Mouse (Mus musculus): Measurements from ENCODE around the gene Nrap. TPM values are rescaled to one million over a fixed set of nuclear protein-coding genes. Genes with fewer than 3 reads are reported as not detected.

The Nrap gene
- polyA plus RNA-seq, 1 experiment from 2014 or later, result 0.65 TPM

DNA sequence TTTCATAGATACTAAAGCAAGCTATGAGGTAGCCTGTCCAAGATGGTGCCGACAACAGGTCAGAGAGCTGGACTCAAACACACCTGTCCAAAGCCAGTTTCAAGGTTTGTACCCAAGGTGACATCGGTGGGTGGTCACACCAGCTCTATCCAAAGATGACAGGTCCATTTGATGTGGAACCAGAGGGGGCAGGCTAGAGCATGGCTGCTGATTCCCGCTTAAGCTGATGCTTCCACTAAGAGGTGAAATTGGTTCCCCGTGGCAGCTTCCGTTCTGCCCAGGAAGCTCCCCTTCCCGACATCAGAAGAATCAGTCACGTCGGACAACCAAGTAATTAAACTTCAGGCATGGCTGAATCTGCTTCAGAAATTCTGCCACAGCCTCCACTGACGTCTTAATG, 97.5 kb downstream of the Nrap start:
- no peak overlapping the region for H3K4me3 ChIP-seq (replicated peaks)

DNA sequence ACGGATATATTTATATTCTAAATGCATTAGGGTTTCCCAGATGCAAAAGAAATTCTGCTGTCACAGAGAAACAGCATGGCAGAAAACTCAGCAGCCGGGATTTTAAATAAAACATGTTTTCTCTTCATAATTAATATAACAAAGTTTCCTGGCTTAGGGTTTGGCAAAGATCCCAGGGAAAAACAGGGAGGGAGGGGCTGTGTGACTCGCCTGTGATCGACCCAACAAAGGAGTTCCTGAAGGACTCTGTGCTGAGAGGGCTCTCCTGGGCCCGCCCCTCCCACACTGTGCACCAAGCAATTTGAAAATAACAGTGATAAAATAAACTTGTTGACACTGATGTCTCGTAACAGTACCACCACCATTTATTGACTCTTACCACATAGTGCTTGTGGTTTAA, 97.9 kb downstream of the Nrap start:
- Histone ChIP-seq H3K9ac (replicated peaks) (no peak overlapping the region), H3K4me3 (replicated peaks) (no peak overlapping the region), H3K27me3 (replicated peaks) (no peaks in the 10 kb centered on the region), H3K4me1 (peaks cover 14% of the 10 kb centered on the region), H3K36me3 (no peaks in the 10 kb centered on the region), H3K9me3 (replicated peaks) (no peaks in the 10 kb centered on the region), H3K4me2 (no peak overlapping the region), H3K27ac (replicated peaks) (no peak overlapping the region)
- no peak for ATAC-seq (ENCODE audit: low FRiP score)
- WGBS, result 59% methylated on average over 6 of the region's 6 CpGs

More for the DNA sequence above, 97.5 kb downstream of the Nrap start:
- Histone ChIP-seq H3K4me1 (peaks cover 14% of the 10 kb centered on the region), H3K4me2 (no peak overlapping the region), H3K27me3 (replicated peaks) (no peaks in the 10 kb centered on the region), H3K9ac (replicated peaks) (no peak overlapping the region), H3K9me3 (replicated peaks) (no peaks in the 10 kb centered on the region), H3K27ac (replicated peaks) (no peak overlapping the region), H3K36me3 (no peaks in the 10 kb centered on the region)
- no peak for ATAC-seq (ENCODE audit: low FRiP score)
- 58% methylated on average over 9 of the region's 9 CpGs for WGBS

- no peaks in the 10 kb centered on the region for H3K27me3 ChIP-seq (replicated peaks)
- H3K4me3 ChIP-seq (replicated peaks), result no peak overlapping the region
- WGBS, result 90% methylated on average over 8 of the region's 8 CpGs
- H3K36me3 ChIP-seq, result no peaks in the 10 kb centered on the region
- H3K9ac ChIP-seq (replicated peaks), result no peak overlapping the region
- H3K4me2 ChIP-seq, result no peak overlapping the region
- peaks cover 9% of the 10 kb centered on the region for H3K4me1 ChIP-seq
- ATAC-seq (ENCODE audit: low FRiP score), result no peak
- H3K27ac ChIP-seq (replicated peaks), result no peak overlapping the region
- no peaks in the 10 kb centered on the region for H3K9me3 ChIP-seq (replicated peaks)
Measured at GRCm38 (mm10) chr19:56289642-56290041, 100.2 kb downstream of the Nrap start.

GRCm38 (mm10) chr19:56288436-56288835, 101.4 kb downstream of the Nrap start:
- Histone ChIP-seq H3K4me1 (peaks cover 9% of the 10 kb centered on the region; the same call in 1 of the 2 replicates), H3K27ac (replicated peaks) (no peak overlapping the region), H3K36me3 (no peaks in the 10 kb centered on the region), H3K4me3 (replicated peaks) (no peak overlapping the region), H3K27me3 (replicated peaks) (no peaks in the 10 kb centered on the region), H3K4me2 (no peak overlapping the region), H3K9ac (replicated peaks) (no peak overlapping the region), H3K9me3 (replicated peaks) (no peaks in the 10 kb centered on the region)
- WGBS, result 88% methylated on average over 4 of the region's 4 CpGs
- ATAC-seq (ENCODE audit: low FRiP score), result no peak

- 87% methylated on average over 15 of the region's 15 CpGs for WGBS
Measured at GRCm38 (mm10) chr19:56287580-56288367, 102.1 kb downstream of the Nrap start.

DNA sequence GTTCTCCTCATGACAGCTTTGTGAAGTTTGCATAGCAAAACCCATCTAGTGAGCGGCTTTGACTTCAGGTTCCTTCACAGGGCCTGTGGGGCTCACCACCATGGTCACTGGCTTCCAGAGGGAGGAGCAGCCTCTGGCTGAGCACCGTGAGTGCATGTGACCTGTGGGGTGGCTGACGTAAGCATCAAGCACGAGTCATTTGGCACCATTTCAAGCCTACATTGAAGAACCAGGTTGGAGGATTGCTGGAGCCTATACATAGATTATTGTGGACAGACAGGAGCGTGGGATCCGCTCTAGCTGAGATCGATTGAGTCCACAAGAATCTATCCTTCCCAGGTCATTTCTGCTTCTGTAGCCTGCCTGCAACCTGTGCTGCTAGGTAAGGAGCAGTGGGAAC, 103.0 kb downstream of the Nrap start, which contains the start of gene Habp2:
Gene Habp2 (plus strand): TSS at position 272 of the 400 bp plus-strand sequence.
- no peak within 1 kb of the TSS for H3K27ac ChIP-seq (replicated peaks)
- 85% methylated on average over 7 of the region's 7 CpGs for WGBS
- H3K4me2 ChIP-seq, result no peak within 1 kb of the TSS
- no peak for ATAC-seq (ENCODE audit: low FRiP score)
- no peaks in the 10 kb centered on the region for H3K9me3 ChIP-seq (replicated peaks)
- H3K27me3 ChIP-seq (replicated peaks), result no peaks in the 10 kb centered on the region
- no peak within 1 kb of the TSS for H3K9ac ChIP-seq (replicated peaks)
- H3K36me3 ChIP-seq, result no peaks in the 10 kb centered on the region
- no peak within 1 kb of the TSS for H3K4me3 ChIP-seq (replicated peaks)
- peaks cover 3% of the 10 kb centered on the region; the same call in 1 of the 2 replicates for H3K4me1 ChIP-seq

More at GRCm38 (mm10) chr19:56287580-56288367, 102.1 kb downstream of the Nrap start:
- H3K36me3 ChIP-seq, result no peaks in the 10 kb centered on the region
- no peaks in the 10 kb centered on the region for H3K9me3 ChIP-seq (replicated peaks)
- H3K4me2 ChIP-seq, result no peak overlapping the region
- H3K9ac ChIP-seq (replicated peaks), result no peak overlapping the region
- no peak overlapping the region for H3K4me3 ChIP-seq (replicated peaks)
- peaks cover 9% of the 10 kb centered on the region; the same call in 1 of the 2 replicates for H3K4me1 ChIP-seq
- H3K27me3 ChIP-seq (replicated peaks), result no peaks in the 10 kb centered on the region
- no peak overlapping the region for H3K27ac ChIP-seq (replicated peaks)
- ATAC-seq (ENCODE audit: low FRiP score), result no peak

- no peak overlapping the region for H3K27ac ChIP-seq (replicated peaks)
- H3K9ac ChIP-seq (replicated peaks), result no peak overlapping the region
- H3K4me3 ChIP-seq (replicated peaks), result no peak overlapping the region
- no peaks in the 10 kb centered on the region for H3K27me3 ChIP-seq (replicated peaks)
- WGBS, result 84% methylated on average over 4 of the region's 4 CpGs
- H3K36me3 ChIP-seq, result no peaks in the 10 kb centered on the region
- no peak overlapping the region for H3K4me2 ChIP-seq
- no peaks in the 10 kb centered on the region for H3K9me3 ChIP-seq (replicated peaks)
- H3K4me1 ChIP-seq, result no peaks in the 10 kb centered on the region
- no peak for ATAC-seq (ENCODE audit: low FRiP score)
Measured at GRCm38 (mm10) chr19:56285222-56285621, 104.6 kb downstream of the Nrap start.

- Histone ChIP-seq H3K36me3 (no peaks in the 10 kb centered on the region), H3K27ac (replicated peaks) (no peak overlapping the region), H3K9ac (replicated peaks) (no peak overlapping the region), H3K4me3 (replicated peaks) (no peak overlapping the region), H3K9me3 (replicated peaks) (no peaks in the 10 kb centered on the region), H3K4me1 (no peaks in the 10 kb centered on the region), H3K4me2 (no peak overlapping the region), H3K27me3 (replicated peaks) (no peaks in the 10 kb centered on the region)
- 87% methylated on average over 11 of the region's 11 CpGs for WGBS
- ATAC-seq (ENCODE audit: low FRiP score), result no peak
Measured at GRCm38 (mm10) chr19:56278366-56278765, 111.5 kb downstream of the Nrap start.

DNA sequence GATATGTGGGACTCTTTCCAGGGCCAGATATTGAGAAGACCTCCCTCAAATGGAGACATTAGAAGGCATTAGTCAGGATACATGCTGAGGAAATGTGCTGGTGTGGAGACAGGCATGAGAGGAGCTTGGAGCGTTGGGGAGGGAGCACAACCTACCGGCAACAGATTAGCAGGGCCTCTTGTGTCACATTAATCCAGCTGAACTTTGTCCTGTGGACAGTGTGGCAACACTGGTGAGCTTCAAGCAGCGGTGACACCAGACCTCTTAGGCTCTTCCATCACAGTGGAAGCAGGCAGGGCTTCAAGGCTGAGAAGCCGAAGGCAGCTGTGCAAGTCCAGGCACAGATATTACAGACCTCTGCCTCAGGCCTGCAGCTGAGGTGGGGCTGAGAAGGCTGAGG, 111.9 kb downstream of the Nrap start:
- H3K4me1 ChIP-seq, result no peaks in the 10 kb centered on the region
- no peak overlapping the region for H3K9ac ChIP-seq (replicated peaks)
- no peak overlapping the region for H3K27ac ChIP-seq (replicated peaks)
- 83% methylated on average over 4 of the region's 4 CpGs for WGBS
- H3K4me2 ChIP-seq, result no peak overlapping the region
- H3K4me3 ChIP-seq (replicated peaks), result no peak overlapping the region
- no peaks in the 10 kb centered on the region for H3K36me3 ChIP-seq
- no peaks in the 10 kb centered on the region for H3K27me3 ChIP-seq (replicated peaks)
- H3K9me3 ChIP-seq (replicated peaks), result no peaks in the 10 kb centered on the region
- no peak for ATAC-seq (ENCODE audit: low FRiP score)

- ATAC-seq (ENCODE audit: low FRiP score), result no peak
- H3K4me3 ChIP-seq (replicated peaks), result no peak overlapping the region
- no peaks in the 10 kb centered on the region for H3K36me3 ChIP-seq
- H3K9me3 ChIP-seq (replicated peaks), result no peaks in the 10 kb centered on the region
- 63% methylated on average over 3 of the region's 3 CpGs for WGBS
- no peak overlapping the region for H3K9ac ChIP-seq (replicated peaks)
- no peaks in the 10 kb centered on the region for H3K27me3 ChIP-seq (replicated peaks)
- H3K4me1 ChIP-seq, result no peaks in the 10 kb centered on the region
- H3K4me2 ChIP-seq, result no peak overlapping the region
- H3K27ac ChIP-seq (replicated peaks), result no peak overlapping the region
Measured at GRCm38 (mm10) chr19:56277140-56277804, 112.6 kb downstream of the Nrap start.

DNA sequence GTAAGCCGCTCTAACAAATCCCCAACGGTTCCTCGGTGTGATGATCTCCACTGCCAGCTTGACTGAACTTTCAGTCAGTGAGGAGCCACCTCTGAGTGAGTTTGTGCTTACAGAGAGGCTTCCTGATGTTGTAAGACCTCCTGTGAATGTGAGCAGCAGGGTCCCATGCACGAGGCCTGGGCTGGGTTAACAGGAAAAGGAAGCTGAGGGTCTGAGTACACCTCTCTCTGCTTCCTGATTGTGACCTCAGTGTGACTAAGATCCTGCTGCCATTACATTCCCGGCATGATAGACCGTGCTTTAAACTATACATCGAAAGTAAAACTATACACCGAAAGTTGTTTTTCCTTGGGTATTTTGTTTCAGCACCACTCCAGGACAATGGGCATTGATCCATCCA, 117.8 kb downstream of the Nrap start:
- no peaks in the 10 kb centered on the region for H3K27me3 ChIP-seq (replicated peaks)
- H3K4me3 ChIP-seq (replicated peaks), result no peak overlapping the region
- ATAC-seq (ENCODE audit: low FRiP score), result no peak
- no peak overlapping the region for H3K4me2 ChIP-seq
- no peak overlapping the region for H3K9ac ChIP-seq (replicated peaks)
- H3K27ac ChIP-seq (replicated peaks), result no peak overlapping the region
- 90% methylated on average over 8 of the region's 8 CpGs for WGBS
- no peaks in the 10 kb centered on the region for H3K36me3 ChIP-seq
- H3K4me1 ChIP-seq, result no peaks in the 10 kb centered on the region
- no peaks in the 10 kb centered on the region for H3K9me3 ChIP-seq (replicated peaks)

All from neural tube, embryonic 15.5 days (tissue).